Mouse (Mus musculus): Measurements from ENCODE around the gene Adprh. TPM values are rescaled to one million over a fixed set of nuclear protein-coding genes. Genes with fewer than 3 reads are reported as not detected.

Adprh gene
- polyA plus RNA-seq, 1 experiment from 2014 or later: 125 TPM

- WGBS: 88% methylated on average over 7 of the region's 7 CpGs
- DNase-seq (ENCODE audit: low spot score): no peak
Measured at GRCm38 (mm10) chr16:38414953-38415352, 37.5 kb downstream of the Adprh start.

GRCm38 (mm10) chr16:38408416-38408815, 44.1 kb downstream of the Adprh start:
- no peak for ATAC-seq (ENCODE audit: low FRiP score)
- no peak for DNase-seq (ENCODE audit: low spot score)
- H3K9me3 ChIP-seq (ENCODE audit: control insufficient read depth, low read length): no peaks in the 10 kb centered on the region
- H3K4me3 ChIP-seq (ENCODE audit: low read depth, low read length): no peak overlapping the region
- no peak overlapping the region for H3K9ac ChIP-seq (ENCODE audit: low read depth, low read length)
- no peak overlapping the region for H3K27ac ChIP-seq (ENCODE audit: low read depth, low read length)
- H3K36me3 ChIP-seq (ENCODE audit: control insufficient read depth, insufficient read depth, low read length): no peaks in the 10 kb centered on the region
- H3K4me2 ChIP-seq (replicated peaks; ENCODE audit: low read depth, low read length): no peak overlapping the region
- no peaks in the 10 kb centered on the region for H3K4me1 ChIP-seq (replicated peaks; ENCODE audit: control insufficient read depth, insufficient read depth, low read length)
- 91% methylated on average over 8 of the region's 8 CpGs for WGBS
- no peaks in the 10 kb centered on the region for H3K27me3 ChIP-seq (ENCODE audit: control insufficient read depth, insufficient read depth, low read length)

More at GRCm38 (mm10) chr16:38414953-38415352, 37.5 kb downstream of the Adprh start:
- H3K36me3 ChIP-seq (ENCODE audit: control insufficient read depth, insufficient read depth, low read length): no peaks in the 10 kb centered on the region
- no peak overlapping the region for H3K4me3 ChIP-seq (ENCODE audit: low read depth, low read length)
- no peaks in the 10 kb centered on the region for H3K9me3 ChIP-seq (ENCODE audit: control insufficient read depth, low read length)
- no peak overlapping the region for H3K4me2 ChIP-seq (replicated peaks; ENCODE audit: low read depth, low read length)
- no peak overlapping the region for H3K9ac ChIP-seq (ENCODE audit: low read depth, low read length)
- H3K27ac ChIP-seq (ENCODE audit: low read depth, low read length): no peak overlapping the region
- no peaks in the 10 kb centered on the region for H3K4me1 ChIP-seq (replicated peaks; ENCODE audit: control insufficient read depth, insufficient read depth, low read length)
- no peaks in the 10 kb centered on the region for H3K27me3 ChIP-seq (ENCODE audit: control insufficient read depth, insufficient read depth, low read length)
- no peak for ATAC-seq (ENCODE audit: low FRiP score)

- no peaks in the 10 kb centered on the region for H3K4me1 ChIP-seq (replicated peaks; ENCODE audit: control insufficient read depth, insufficient read depth, low read length)
- no peak overlapping the region for H3K27ac ChIP-seq (ENCODE audit: low read depth, low read length)
- no peak overlapping the region for H3K9ac ChIP-seq (ENCODE audit: low read depth, low read length)
- no peak overlapping the region for H3K4me2 ChIP-seq (replicated peaks; ENCODE audit: low read depth, low read length)
- no peaks in the 10 kb centered on the region for H3K9me3 ChIP-seq (ENCODE audit: control insufficient read depth, low read length)
- no peak for DNase-seq (ENCODE audit: low spot score)
- H3K27me3 ChIP-seq (ENCODE audit: control insufficient read depth, insufficient read depth, low read length): no peaks in the 10 kb centered on the region
- H3K36me3 ChIP-seq (ENCODE audit: control insufficient read depth, insufficient read depth, low read length): no peaks in the 10 kb centered on the region
- no peak overlapping the region for H3K4me3 ChIP-seq (ENCODE audit: low read depth, low read length)
- WGBS: 37% methylated on average over 5 of the region's 5 CpGs
- no peak for ATAC-seq (ENCODE audit: low FRiP score)
Measured at GRCm38 (mm10) chr16:38407584-38407983, 44.9 kb downstream of the Adprh start.

GRCm38 (mm10) chr16:38406708-38407107, 45.8 kb downstream of the Adprh start:
- no peak for ATAC-seq (ENCODE audit: low FRiP score)
- whole genome bisulfite sequencing: 85% methylated on average over 6 of the region's 6 CpGs
- no peak for DNase-seq (ENCODE audit: low spot score)
- Histone ChIP-seq H3K9ac (ENCODE audit: low read depth, low read length) (no peak overlapping the region), H3K27ac (ENCODE audit: low read depth, low read length) (no peak overlapping the region), H3K4me3 (ENCODE audit: low read depth, low read length) (no peak overlapping the region), H3K4me1 (replicated peaks; ENCODE audit: control insufficient read depth, insufficient read depth, low read length) (no peaks in the 10 kb centered on the region), H3K36me3 (ENCODE audit: control insufficient read depth, insufficient read depth, low read length) (no peaks in the 10 kb centered on the region), H3K9me3 (ENCODE audit: control insufficient read depth, low read length) (no peaks in the 10 kb centered on the region), H3K4me2 (replicated peaks; ENCODE audit: low read depth, low read length) (no peak overlapping the region), H3K27me3 (ENCODE audit: control insufficient read depth, insufficient read depth, low read length) (no peaks in the 10 kb centered on the region)

- no peaks in the 10 kb centered on the region for H3K36me3 ChIP-seq (ENCODE audit: control insufficient read depth, insufficient read depth, low read length)
- no peak overlapping the region for H3K9ac ChIP-seq (ENCODE audit: low read depth, low read length)
- H3K27ac ChIP-seq (ENCODE audit: low read depth, low read length): no peak overlapping the region
- no peaks in the 10 kb centered on the region for H3K27me3 ChIP-seq (ENCODE audit: control insufficient read depth, insufficient read depth, low read length)
- H3K4me2 ChIP-seq (replicated peaks; ENCODE audit: low read depth, low read length): no peak overlapping the region
- no peak overlapping the region for H3K4me3 ChIP-seq (ENCODE audit: low read depth, low read length)
- DNase-seq (ENCODE audit: low spot score) (no peak), ATAC-seq (ENCODE audit: low FRiP score) (no peak)
- H3K9me3 ChIP-seq (ENCODE audit: control insufficient read depth, low read length): no peaks in the 10 kb centered on the region
- WGBS: 76% methylated on average over 5 of the region's 5 CpGs
- H3K4me1 ChIP-seq (replicated peaks; ENCODE audit: control insufficient read depth, insufficient read depth, low read length): no peaks in the 10 kb centered on the region
Measured at GRCm38 (mm10) chr16:38406293-38406692, 46.2 kb downstream of the Adprh start.

- Histone ChIP-seq H3K4me2 (replicated peaks; ENCODE audit: low read depth, low read length) (no peak overlapping the region), H3K9me3 (ENCODE audit: control insufficient read depth, low read length) (no peaks in the 10 kb centered on the region)
- WGBS: 87% methylated on average over 7 of the region's 7 CpGs
Measured at GRCm38 (mm10) chr16:38403639-38404038, 48.9 kb downstream of the Adprh start.

GRCm38 (mm10) chr16:38401468-38401867, 51.0 kb downstream of the Adprh start:
- DNase-seq (ENCODE audit: low spot score): no peak
- no peak for ATAC-seq (ENCODE audit: low FRiP score)
- Histone ChIP-seq H3K27ac (ENCODE audit: low read depth, low read length) (no peak overlapping the region), H3K36me3 (ENCODE audit: control insufficient read depth, insufficient read depth, low read length) (no peaks in the 10 kb centered on the region), H3K9ac (ENCODE audit: low read depth, low read length) (no peak overlapping the region), H3K9me3 (ENCODE audit: control insufficient read depth, low read length) (no peaks in the 10 kb centered on the region), H3K4me1 (replicated peaks; ENCODE audit: control insufficient read depth, insufficient read depth, low read length) (peaks cover 3% of the 10 kb centered on the region; the same call in 1 of the 2 replicates), H3K4me3 (ENCODE audit: low read depth, low read length) (no peak overlapping the region), H3K27me3 (ENCODE audit: control insufficient read depth, insufficient read depth, low read length) (no peaks in the 10 kb centered on the region), H3K4me2 (replicated peaks; ENCODE audit: low read depth, low read length) (no peak overlapping the region)
- WGBS: 87% methylated on average over 6 of the region's 6 CpGs

More at GRCm38 (mm10) chr16:38403639-38404038, 48.9 kb downstream of the Adprh start:
- Histone ChIP-seq H3K27me3 (ENCODE audit: control insufficient read depth, insufficient read depth, low read length) (no peaks in the 10 kb centered on the region), H3K4me3 (ENCODE audit: low read depth, low read length) (no peak overlapping the region), H3K36me3 (ENCODE audit: control insufficient read depth, insufficient read depth, low read length) (no peaks in the 10 kb centered on the region), H3K27ac (ENCODE audit: low read depth, low read length) (no peak overlapping the region), H3K4me1 (replicated peaks; ENCODE audit: control insufficient read depth, insufficient read depth, low read length) (peaks cover 3% of the 10 kb centered on the region; the same call in 1 of the 2 replicates), H3K9ac (ENCODE audit: low read depth, low read length) (no peak overlapping the region)
- DNase-seq (ENCODE audit: low spot score) (no peak), ATAC-seq (ENCODE audit: low FRiP score) (no peak)

GRCm38 (mm10) chr16:38400311-38400960, 52.1 kb downstream of the Adprh start:
- DNase-seq (ENCODE audit: low spot score) (no peak), ATAC-seq (ENCODE audit: low FRiP score) (no peak)
- Histone ChIP-seq H3K27ac (ENCODE audit: low read depth, low read length) (0 out of 2 replicates have a peak overlapping the region, but pooled peaks have one; percentile 30), H3K9me3 (ENCODE audit: control insufficient read depth, low read length) (no peaks in the 10 kb centered on the region), H3K27me3 (ENCODE audit: control insufficient read depth, insufficient read depth, low read length) (no peaks in the 10 kb centered on the region), H3K9ac (ENCODE audit: low read depth, low read length) (0 out of 2 replicates have a peak overlapping the region, but pooled peaks have one; percentile 23), H3K4me3 (ENCODE audit: low read depth, low read length) (no peak overlapping the region), H3K4me1 (replicated peaks; ENCODE audit: control insufficient read depth, insufficient read depth, low read length) (peaks cover 3% of the 10 kb centered on the region; the same call in 1 of the 2 replicates), H3K36me3 (ENCODE audit: control insufficient read depth, insufficient read depth, low read length) (no peaks in the 10 kb centered on the region), H3K4me2 (replicated peaks; ENCODE audit: low read depth, low read length) (peak overlapping the region; percentile 52)
- 79% methylated on average over 9 of the region's 9 CpGs for WGBS
